Mouse (Mus musculus): ENCODE data around the gene Ehd3. TPM values are rescaled to one million over a fixed set of nuclear protein-coding genes. Genes with fewer than 3 reads are reported as not detected.

Gene Ehd3
- total and polyA plus RNA-seq, 3 experiments: 2.9 to 3.4 (median 3.2) TPM

- H3K36me3 ChIP-seq (ENCODE audit: control insufficient read depth, insufficient read depth, low read length): no peaks in the 10 kb centered on the region
- H3K4me3 ChIP-seq: no peak overlapping the region
- intact Hi-C loops (cut with DNase I): no loop called here
- TF ChIP-seq CTCF (IDR thresholded peaks at IDR 0.05) (no peak), POLR2A (IDR thresholded peaks at IDR 0.05; ENCODE audit: insufficient read depth, low read depth, low read length) (no peak), EP300 (IDR thresholded peaks at IDR 0.05; ENCODE audit: insufficient read depth, low read depth, low read length) (no peak)
- H3K9ac ChIP-seq (ENCODE audit: low read depth, low read length): no peak overlapping the region
- peaks cover 2% of the 10 kb centered on the region; the same call in 1 of the 2 replicates for H3K4me1 ChIP-seq (ENCODE audit: control insufficient read depth, insufficient read depth, low read length)
- no peak for DNase-seq
- 40% methylated on average over 4 of the region's 4 CpGs for WGBS
- H3K27ac ChIP-seq: no peak overlapping the region
- H3K79me2 ChIP-seq (replicated peaks; ENCODE audit: control insufficient read depth, insufficient read depth, low read length): no peaks in the 10 kb centered on the region
- no peaks in the 10 kb centered on the region for H3K27me3 ChIP-seq (ENCODE audit: control insufficient read depth, insufficient read depth, low read length)
These were observed 16.8 kb downstream of the Ehd3 start for GRCm38 (mm10) chr17:73820726-73821125.

DNA sequence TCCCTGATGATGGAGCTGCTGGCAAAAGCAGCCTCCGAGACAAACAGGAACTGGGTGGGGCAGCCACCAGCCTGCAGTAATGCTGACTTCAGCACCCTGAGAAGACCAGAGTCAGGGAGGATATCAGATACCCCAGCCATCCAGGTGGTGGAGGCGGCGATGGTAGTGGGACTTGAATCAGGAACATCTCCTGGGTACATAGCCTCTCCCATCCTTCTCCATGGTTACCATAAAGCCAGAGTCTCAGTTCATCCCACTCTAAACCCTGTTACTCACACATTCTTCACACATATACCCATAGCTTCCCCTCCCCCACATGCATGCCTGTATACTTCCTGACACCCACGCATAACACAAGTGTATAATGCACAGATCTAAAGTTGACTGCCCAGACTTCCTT, 18.3 kb downstream of the Ehd3 start:
- peaks cover 2% of the 10 kb centered on the region; the same call in 1 of the 2 replicates for H3K4me1 ChIP-seq (ENCODE audit: control insufficient read depth, insufficient read depth, low read length)
- H3K4me3 ChIP-seq: no peak overlapping the region
- H3K27ac ChIP-seq: no peak overlapping the region
- no peak overlapping the region for H3K9ac ChIP-seq (ENCODE audit: low read depth, low read length)
- no peaks in the 10 kb centered on the region for H3K79me2 ChIP-seq (replicated peaks; ENCODE audit: control insufficient read depth, insufficient read depth, low read length)
- TF ChIP-seq POLR2A (IDR thresholded peaks at IDR 0.05; ENCODE audit: insufficient read depth, low read depth, low read length) (no peak), EP300 (IDR thresholded peaks at IDR 0.05; ENCODE audit: insufficient read depth, low read depth, low read length) (no peak)
- intact Hi-C loops (cut with DNase I): no loop called here
- no peaks in the 10 kb centered on the region for H3K36me3 ChIP-seq (ENCODE audit: control insufficient read depth, insufficient read depth, low read length)
- no peaks in the 10 kb centered on the region for H3K27me3 ChIP-seq (ENCODE audit: control insufficient read depth, insufficient read depth, low read length)
- WGBS: 70% methylated on average over 4 of the region's 4 CpGs
- DNase-seq: no peak

DNA sequence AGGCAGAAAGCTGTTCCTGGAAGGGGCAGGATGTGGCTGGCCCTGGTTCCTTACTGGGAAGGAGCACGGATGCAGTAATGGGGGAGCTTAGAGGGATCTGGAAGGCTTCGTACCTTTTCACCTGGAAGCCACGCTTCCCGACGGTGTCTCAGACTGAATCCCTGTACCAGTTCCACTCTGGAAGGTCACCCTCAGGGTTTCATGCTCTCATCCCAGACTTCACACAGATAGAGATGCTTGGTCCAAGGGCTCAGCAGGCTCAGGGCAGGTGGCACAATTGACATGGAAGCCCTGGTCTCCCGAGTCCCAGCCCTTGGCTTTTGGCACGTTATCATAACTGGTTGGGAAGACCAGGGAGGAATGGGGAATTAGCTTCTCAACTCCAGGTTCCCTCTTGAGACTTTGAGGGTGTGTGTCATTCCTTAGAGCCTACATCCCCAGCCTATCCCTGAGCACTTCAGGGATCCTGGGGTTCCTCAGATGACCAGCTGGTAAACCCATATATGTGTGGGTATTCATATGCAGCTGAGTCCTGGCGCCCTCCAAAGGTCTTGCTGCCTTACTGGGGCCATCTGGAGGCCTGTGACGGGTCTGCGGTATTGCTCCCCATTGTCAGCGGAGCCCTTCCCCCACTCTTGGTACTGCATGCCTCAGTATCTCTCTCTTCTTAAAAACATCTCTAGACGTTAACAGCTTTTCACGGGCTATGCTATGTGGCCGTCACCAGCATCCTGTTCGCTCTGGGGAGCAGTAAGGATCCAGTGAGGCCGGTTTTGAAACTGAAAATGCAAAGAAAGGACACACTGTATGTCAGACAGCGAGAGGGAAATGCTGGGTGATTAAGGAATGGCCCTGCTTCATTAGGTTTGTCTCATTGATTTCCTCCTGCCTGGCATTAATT, 19.4 kb downstream of the Ehd3 start:
- H3K4me3 ChIP-seq: no peak overlapping the region
- TF ChIP-seq EP300 (IDR thresholded peaks at IDR 0.05; ENCODE audit: insufficient read depth, low read depth, low read length) (no peak), CTCF (IDR thresholded peaks at IDR 0.05) (no peak), POLR2A (IDR thresholded peaks at IDR 0.05; ENCODE audit: insufficient read depth, low read depth, low read length) (no peak)
- DNase-seq: no peak
- peaks cover 2% of the 10 kb centered on the region; the same call in 1 of the 2 replicates for H3K4me1 ChIP-seq (ENCODE audit: control insufficient read depth, insufficient read depth, low read length)
- no peaks in the 10 kb centered on the region for H3K36me3 ChIP-seq (ENCODE audit: control insufficient read depth, insufficient read depth, low read length)
- no peaks in the 10 kb centered on the region for H3K27me3 ChIP-seq (ENCODE audit: control insufficient read depth, insufficient read depth, low read length)
- 84% methylated on average over 17 of the region's 17 CpGs for WGBS
- no peaks in the 10 kb centered on the region for H3K79me2 ChIP-seq (replicated peaks; ENCODE audit: control insufficient read depth, insufficient read depth, low read length)
- H3K9ac ChIP-seq (ENCODE audit: low read depth, low read length): no peak overlapping the region
- intact Hi-C loops (cut with DNase I): no loop called here
- no peak overlapping the region for H3K27ac ChIP-seq

DNA sequence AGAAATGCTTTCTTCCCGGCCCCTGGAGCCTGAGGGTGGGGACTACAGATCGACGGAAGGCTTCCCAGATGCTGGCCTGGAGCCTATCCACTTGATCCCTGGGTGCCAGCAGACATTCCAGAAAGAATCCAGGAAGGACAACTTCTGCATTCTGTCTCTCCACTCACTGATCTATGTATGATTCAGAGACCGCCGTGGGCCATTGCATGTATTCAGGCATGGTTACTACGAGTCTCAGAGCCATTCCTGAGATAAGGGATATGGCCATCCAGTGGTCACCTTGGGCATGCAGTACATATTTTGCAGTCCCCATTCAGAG, 20.0 kb downstream of the Ehd3 start:
- intact Hi-C loops (cut with DNase I): no loop called here
- Histone ChIP-seq H3K4me1 (ENCODE audit: control insufficient read depth, insufficient read depth, low read length) (peaks cover 2% of the 10 kb centered on the region; the same call in 1 of the 2 replicates), H3K79me2 (replicated peaks; ENCODE audit: control insufficient read depth, insufficient read depth, low read length) (no peaks in the 10 kb centered on the region), H3K27me3 (ENCODE audit: control insufficient read depth, insufficient read depth, low read length) (no peaks in the 10 kb centered on the region), H3K36me3 (ENCODE audit: control insufficient read depth, insufficient read depth, low read length) (no peaks in the 10 kb centered on the region), H3K9ac (ENCODE audit: low read depth, low read length) (no peak overlapping the region), H3K4me3 (no peak overlapping the region), H3K27ac (no peak overlapping the region)
- TF ChIP-seq EP300 (IDR thresholded peaks at IDR 0.05; ENCODE audit: insufficient read depth, low read depth, low read length) (no peak), POLR2A (IDR thresholded peaks at IDR 0.05; ENCODE audit: insufficient read depth, low read depth, low read length) (no peak), CTCF (IDR thresholded peaks at IDR 0.05) (no peak)
- 66% methylated on average over 6 of the region's 6 CpGs for WGBS
- DNase-seq: no peak

DNA sequence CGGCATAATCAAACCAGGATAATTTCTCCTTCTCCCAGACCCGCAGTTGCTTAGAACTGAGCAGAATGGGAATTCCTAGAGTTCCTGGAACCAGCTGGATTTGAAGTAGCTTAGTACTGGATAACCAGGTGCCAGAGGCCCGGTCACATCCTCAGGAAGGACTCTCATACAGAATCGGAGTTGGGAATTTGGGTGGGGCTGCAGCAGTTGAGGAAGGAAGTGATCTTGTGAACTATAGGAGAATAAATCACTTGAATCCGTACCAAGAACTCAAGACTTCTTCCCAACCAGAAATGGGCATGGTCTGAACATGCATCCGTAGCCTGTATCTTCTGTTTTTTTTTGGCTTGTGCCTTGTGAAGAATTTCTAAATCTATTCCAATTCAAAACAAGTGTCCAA, 22.2 kb downstream of the Ehd3 start:
- Histone ChIP-seq H3K79me2 (replicated peaks; ENCODE audit: control insufficient read depth, insufficient read depth, low read length) (no peaks in the 10 kb centered on the region), H3K4me3 (no peak overlapping the region), H3K27me3 (ENCODE audit: control insufficient read depth, insufficient read depth, low read length) (no peaks in the 10 kb centered on the region), H3K36me3 (ENCODE audit: control insufficient read depth, insufficient read depth, low read length) (no peaks in the 10 kb centered on the region), H3K4me1 (ENCODE audit: control insufficient read depth, insufficient read depth, low read length) (peaks cover 2% of the 10 kb centered on the region; the same call in 1 of the 2 replicates), H3K9ac (ENCODE audit: low read depth, low read length) (no peak overlapping the region), H3K27ac (no peak overlapping the region)
- no peak for TF ChIP-seq POLR2A (IDR thresholded peaks at IDR 0.05; ENCODE audit: insufficient read depth, low read depth, low read length)
- intact Hi-C loops (cut with DNase I): no loop called here
- DNase-seq: no peak
- 49% methylated on average over 6 of the region's 6 CpGs for WGBS

DNA sequence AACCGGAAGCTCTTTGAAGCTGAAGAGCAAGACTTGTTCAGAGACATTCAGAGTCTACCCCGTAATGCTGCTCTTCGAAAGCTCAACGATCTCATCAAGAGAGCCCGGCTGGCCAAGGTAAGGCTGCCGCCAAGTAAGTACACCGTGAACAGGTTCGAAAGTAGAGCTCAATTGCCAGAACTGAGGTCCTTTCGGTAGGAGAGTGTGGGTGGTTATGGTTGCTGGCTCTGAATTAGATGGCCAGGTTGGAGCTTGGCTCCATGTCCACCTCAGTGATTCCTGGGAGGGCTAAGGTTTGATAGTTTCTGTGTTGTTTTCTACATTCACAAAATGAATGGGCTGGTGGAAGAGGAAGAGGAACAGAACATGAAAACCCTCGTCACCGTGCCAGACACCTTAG, 23.5 kb downstream of the Ehd3 start:
- TF ChIP-seq CTCF (IDR thresholded peaks at IDR 0.05) (no peak), EP300 (IDR thresholded peaks at IDR 0.05; ENCODE audit: insufficient read depth, low read depth, low read length) (no peak), POLR2A (IDR thresholded peaks at IDR 0.05; ENCODE audit: insufficient read depth, low read depth, low read length) (no peak)
- no peaks in the 10 kb centered on the region for H3K36me3 ChIP-seq (ENCODE audit: control insufficient read depth, insufficient read depth, low read length)
- no peak overlapping the region for H3K9ac ChIP-seq (ENCODE audit: low read depth, low read length)
- no peaks in the 10 kb centered on the region for H3K4me1 ChIP-seq (ENCODE audit: control insufficient read depth, insufficient read depth, low read length)
- H3K27me3 ChIP-seq (ENCODE audit: control insufficient read depth, insufficient read depth, low read length): no peaks in the 10 kb centered on the region
- WGBS: 97% methylated on average over 11 of the region's 11 CpGs
- H3K4me3 ChIP-seq: no peak overlapping the region
- DNase-seq: no peak
- no peaks in the 10 kb centered on the region for H3K79me2 ChIP-seq (replicated peaks; ENCODE audit: control insufficient read depth, insufficient read depth, low read length)
- H3K27ac ChIP-seq: no peak overlapping the region
- intact Hi-C loops (cut with DNase I): no loop called here
